Mouse (Mus musculus) forebrain, embryonic 11.5 days (tissue): ENCODE measurements at regions not wholly inside any gene's neighbourhood (a gene's known extent, or its start where the extent isn't known, plus 50 kb on each side); places are given as distances from the start of the nearest gene placed in this dataset.

Experiments
- ATAC-seq: fragments of 200-750 bp; cut with Nextera tagmentation; replicated peaks from 2 replicates; pipeline ENCODE4 v1.8.0; 2017; ENCODE audit warnings: moderate TSS enrichment; ENCODE audit not compliant: low FRiP score
- DNase-seq: peaks from one replicate; pipeline ENCODE4 v3.0.0-alpha.2; 2017; ENCODE audit warnings: low spot score
- H3K27ac ChIP-seq: fragments of 300-500 bp; sonication (generic); 2 replicates; pipeline ENCODE4 v1.5.1; 2014; ENCODE audit warnings: low read depth, low read length
- H3K27me3 ChIP-seq: fragments of 300-500 bp; sonication (generic); 2 replicates; pipeline ENCODE4 v1.6.1; 2014; ENCODE audit warnings: mild to moderate bottlenecking, low read length, mixed read lengths; ENCODE audit not compliant: control insufficient read depth, insufficient read depth
- H3K36me3 ChIP-seq: fragments of 300-500 bp; sonication (generic); 2 replicates; pipeline ENCODE4 v1.6.1; 2014; ENCODE audit warnings: mild to moderate bottlenecking, low read length, moderate library complexity, mixed read lengths; ENCODE audit not compliant: control insufficient read depth, insufficient read depth
- H3K4me1 ChIP-seq: fragments of 300-500 bp; sonication (generic); replicated peaks from 2 replicates; pipeline ENCODE4 v1.6.1; 2014; ENCODE audit warnings: low read length, mixed read lengths; ENCODE audit not compliant: control insufficient read depth, insufficient read depth
- H3K4me2 ChIP-seq: fragments of 300-500 bp; sonication (generic); 2 replicates; pipeline ENCODE4 v1.6.1; 2014; ENCODE audit warnings: low read depth, mild to moderate bottlenecking, low read length, moderate library complexity, mixed read lengths; ENCODE audit not compliant: severe bottlenecking
- H3K4me3 ChIP-seq: fragments of 300-500 bp; sonication (generic); 2 replicates; pipeline ENCODE4 v1.5.1; 2014; ENCODE audit warnings: low read depth, low read length
- H3K9ac ChIP-seq: fragments of 300-500 bp; sonication (generic); 2 replicates; pipeline ENCODE4 v1.6.1; 2014; ENCODE audit warnings: low read length
- H3K9me3 ChIP-seq: fragments of 300-500 bp; sonication (generic); 2 replicates; pipeline ENCODE4 v1.6.1; 2016; ENCODE audit warnings: low read length, mixed read lengths; ENCODE audit not compliant: control insufficient read depth
- WGBS: fragments of 180-500 bp; shearing (Covaris S2); extraction: QIAGEN DNeasy Blood & Tissue Kit; methylation state at CpG from one replicate; pipeline ENCODE4 v1.1.7; 2014; 5-methylcytosine and 5-hydroxymethylcytosine counted together

DNA sequence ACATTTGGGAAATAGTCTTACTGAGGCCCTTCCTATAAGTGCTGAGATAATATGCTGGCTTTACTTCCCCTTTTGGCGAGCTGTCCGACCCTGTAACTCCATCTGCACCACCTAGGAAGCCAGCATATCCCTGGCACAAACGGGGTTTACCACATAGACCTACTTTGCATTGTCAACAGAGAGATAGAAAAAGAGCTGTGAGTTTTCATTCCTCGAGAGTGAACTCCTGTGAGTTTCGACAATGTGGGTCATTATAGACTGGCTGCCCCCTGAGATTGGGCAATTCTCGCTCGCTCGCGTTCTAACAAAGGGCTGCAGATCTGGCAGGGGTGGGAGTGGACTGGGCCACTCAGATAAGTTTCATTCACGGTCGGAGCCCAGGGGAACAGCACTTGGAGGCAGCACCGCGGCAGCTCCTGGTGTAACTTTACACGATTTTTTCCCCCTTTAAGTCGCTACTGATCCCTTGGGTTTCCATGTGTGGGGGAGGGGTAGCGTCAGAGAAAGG lies 98.3 kb upstream of the Adgrl2 start:
- H3K27me3 ChIP-seq, result peaks cover 3% of the 10 kb centered on the region
- peaks cover 17% of the 10 kb centered on the region; the same call in 1 of the 2 replicates for H3K4me1 ChIP-seq
- ATAC-seq (peak; percentile 83), DNase-seq (peak; percentile 76)
- peak overlapping the region; percentile 47 for H3K9ac ChIP-seq
- H3K4me2 ChIP-seq, result peak overlapping the region; percentile 61
- H3K27ac ChIP-seq, result no peak overlapping the region
- H3K4me3 ChIP-seq, result peak overlapping the region; percentile 22
- WGBS, result under 1% methylated on average over 16 of the region's 16 CpGs
- no peaks in the 10 kb centered on the region for H3K36me3 ChIP-seq
- H3K9me3 ChIP-seq, result no peaks in the 10 kb centered on the region

GRCm38 (mm10) chr3:149087488-149087887 lies 97.1 kb upstream of the Adgrl2 start:
- Histone ChIP-seq H3K4me2 (no peak overlapping the region), H3K36me3 (no peaks in the 10 kb centered on the region), H3K9me3 (no peaks in the 10 kb centered on the region), H3K4me3 (no peak overlapping the region), H3K27me3 (peaks cover 3% of the 10 kb centered on the region), H3K27ac (no peak overlapping the region), H3K4me1 (peaks cover 11% of the 10 kb centered on the region; the same call in 1 of the 2 replicates), H3K9ac (no peak overlapping the region)
- DNase-seq, result no peak
- 89% methylated on average over 8 of the region's 8 CpGs for WGBS
- no peak for ATAC-seq

DNA sequence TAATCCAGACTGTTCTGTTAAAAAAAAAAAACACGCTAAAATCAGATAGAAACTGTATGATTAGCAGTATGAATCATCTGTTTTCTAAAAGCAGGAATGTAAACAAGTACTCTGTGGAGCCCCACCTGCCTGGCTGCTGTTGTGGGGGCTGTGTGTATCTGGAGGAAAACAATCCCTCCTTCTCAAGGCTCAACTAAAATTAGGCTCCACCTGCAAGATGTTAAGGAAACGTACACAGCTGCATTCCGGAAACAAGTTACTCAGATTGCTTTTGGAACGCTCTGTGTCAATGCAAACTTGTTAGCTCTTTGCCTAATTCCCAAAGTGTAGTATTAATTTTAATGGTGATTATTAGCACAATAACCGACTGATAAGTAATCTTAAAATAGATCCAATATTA lies 96.3 kb upstream of the Adgrl2 start:
- WGBS, result 73% methylated on average over 5 of the region's 5 CpGs
- peaks cover 11% of the 10 kb centered on the region; the same call in 1 of the 2 replicates for H3K4me1 ChIP-seq
- no peak for ATAC-seq
- no peaks in the 10 kb centered on the region for H3K9me3 ChIP-seq
- DNase-seq, result peak; percentile 31
- no peak overlapping the region for H3K9ac ChIP-seq
- H3K36me3 ChIP-seq, result no peaks in the 10 kb centered on the region
- H3K4me2 ChIP-seq, result no peak overlapping the region
- no peak overlapping the region for H3K27ac ChIP-seq
- no peak overlapping the region for H3K4me3 ChIP-seq
- H3K27me3 ChIP-seq, result peaks cover 3% of the 10 kb centered on the region

- Histone ChIP-seq H3K9me3 (no peaks in the 10 kb centered on the region), H3K27ac (no peak overlapping the region), H3K36me3 (no peaks in the 10 kb centered on the region), H3K4me1 (peaks cover 11% of the 10 kb centered on the region; the same call in 1 of the 2 replicates), H3K27me3 (peaks cover 3% of the 10 kb centered on the region), H3K4me2 (no peak overlapping the region), H3K4me3 (no peak overlapping the region), H3K9ac (no peak overlapping the region)
- no peak for DNase-seq
- WGBS, result 74% methylated on average over 3 of the region's 3 CpGs
- ATAC-seq, result no peak
Measured at GRCm38 (mm10) chr3:149086086-149086485, 95.7 kb upstream of the Adgrl2 start.

DNA sequence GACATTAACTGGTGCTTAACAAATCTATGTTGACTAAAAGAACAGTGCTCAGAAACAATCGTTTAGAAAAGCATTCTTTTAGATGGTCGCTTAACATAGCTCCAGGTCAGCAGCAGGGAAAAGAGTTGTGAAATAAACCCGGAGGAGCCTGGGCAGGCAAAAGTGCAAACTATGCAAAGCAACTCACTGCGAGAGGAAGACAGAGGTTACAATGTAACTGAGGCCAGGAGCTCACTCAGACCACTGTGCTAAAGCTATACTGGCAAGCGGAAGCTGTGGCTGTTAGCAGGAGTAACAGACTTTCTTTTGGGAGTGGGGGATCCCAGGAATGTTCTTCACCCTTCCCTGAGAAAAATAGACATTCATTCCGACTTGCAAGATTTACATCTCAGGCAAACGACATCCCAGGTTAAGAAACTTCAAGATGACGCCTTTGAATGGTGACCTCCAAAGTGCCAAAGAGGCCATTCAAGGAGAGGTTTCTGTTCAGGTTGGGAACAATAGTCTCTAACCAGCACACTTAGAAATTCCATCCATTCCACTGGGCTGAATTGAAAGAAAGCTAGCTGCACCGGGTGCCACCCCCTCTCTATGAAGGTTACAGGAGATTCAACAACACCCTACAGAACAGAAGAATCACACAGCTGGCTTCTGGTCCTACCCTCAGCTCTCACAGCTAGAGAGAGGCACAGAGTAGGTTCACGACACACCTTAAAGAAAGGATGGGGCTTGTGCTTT lies 94.7 kb upstream of the Adgrl2 start:
- WGBS, result 30% methylated on average over 10 of the region's 10 CpGs
- H3K36me3 ChIP-seq, result no peaks in the 10 kb centered on the region
- no peak overlapping the region for H3K27ac ChIP-seq
- H3K4me3 ChIP-seq, result no peak overlapping the region
- H3K4me2 ChIP-seq, result no peak overlapping the region
- H3K9me3 ChIP-seq, result no peaks in the 10 kb centered on the region
- H3K27me3 ChIP-seq, result peaks cover 3% of the 10 kb centered on the region
- DNase-seq (peak; percentile 37), ATAC-seq (no peak)
- H3K4me1 ChIP-seq, result peaks cover 11% of the 10 kb centered on the region; the same call in 1 of the 2 replicates
- H3K9ac ChIP-seq, result no peak overlapping the region

DNA sequence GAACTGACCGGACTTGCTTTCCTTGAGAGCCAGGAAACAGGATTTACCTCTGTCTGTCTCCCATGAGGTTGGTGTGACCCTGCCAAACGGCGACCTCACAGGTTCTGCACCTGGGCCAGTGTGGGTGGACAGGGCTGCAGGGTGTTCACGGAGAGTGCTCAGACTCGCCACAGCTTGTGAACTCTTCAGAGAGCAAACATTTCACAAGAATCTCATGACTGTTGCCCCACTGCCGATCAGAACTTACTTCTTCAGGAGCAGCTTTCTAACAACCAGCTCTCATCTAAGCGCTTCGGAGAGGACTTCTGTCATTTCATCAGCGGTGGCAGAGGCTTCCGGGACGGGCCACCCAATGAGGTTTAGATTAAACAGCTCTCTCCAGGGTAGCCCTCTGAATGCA lies 93.0 kb upstream of the Adgrl2 start:
- Histone ChIP-seq H3K27me3 (no peaks in the 10 kb centered on the region), H3K4me3 (no peak overlapping the region), H3K4me1 (peaks cover 6% of the 10 kb centered on the region; the same call in 1 of the 2 replicates), H3K36me3 (no peaks in the 10 kb centered on the region), H3K9me3 (no peaks in the 10 kb centered on the region), H3K27ac (no peak overlapping the region), H3K9ac (no peak overlapping the region), H3K4me2 (no peak overlapping the region)
- DNase-seq (peak; percentile 41), ATAC-seq (no peak)
- 71% methylated on average over 11 of the region's 11 CpGs for WGBS

- no peak for ATAC-seq
- WGBS, result 79% methylated on average over 4 of the region's 4 CpGs
- H3K9ac ChIP-seq, result no peak overlapping the region
Measured at GRCm38 (mm10) chr3:149078881-149079280, 88.5 kb upstream of the Adgrl2 start.

DNA sequence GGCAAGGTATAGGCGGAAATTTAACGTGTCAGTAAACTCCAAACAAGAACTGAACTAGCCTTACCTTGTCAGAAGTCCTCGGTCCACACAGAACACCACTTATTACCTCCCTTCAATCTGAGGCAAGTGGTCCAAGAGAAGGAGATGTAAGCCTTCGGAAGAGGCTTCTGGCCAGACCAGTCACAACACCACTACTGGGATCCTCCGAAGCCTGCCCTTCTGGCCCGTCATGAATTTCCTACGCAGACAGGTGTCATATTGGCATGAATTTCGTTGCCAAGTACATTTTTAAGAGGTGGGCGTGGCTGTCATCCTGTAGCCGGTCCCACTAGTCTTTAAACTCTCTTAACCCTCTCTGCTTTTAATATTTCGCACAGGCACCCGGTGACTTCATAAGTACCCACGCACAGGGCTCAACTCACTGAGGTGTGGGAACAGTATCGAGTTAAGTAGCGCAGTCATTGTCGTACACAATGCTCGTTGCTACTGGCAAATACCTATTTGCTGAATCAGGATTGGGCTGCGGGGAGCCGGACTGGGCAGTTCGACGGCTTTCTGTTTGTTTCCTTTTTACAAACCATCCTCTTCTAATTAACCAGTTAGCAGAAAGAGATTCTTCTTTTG lies 86.7 kb upstream of the Adgrl2 start:
- H3K4me3 ChIP-seq, result no peak overlapping the region
- ATAC-seq (no peak), DNase-seq (no peak)
- no peaks in the 10 kb centered on the region; the same call in 1 of the 2 replicates for H3K4me1 ChIP-seq
- no peak overlapping the region for H3K27ac ChIP-seq
- H3K36me3 ChIP-seq, result no peaks in the 10 kb centered on the region
- no peaks in the 10 kb centered on the region for H3K9me3 ChIP-seq
- no peak overlapping the region for H3K4me2 ChIP-seq
- no peak overlapping the region for H3K9ac ChIP-seq
- WGBS, result 64% methylated on average over 21 of the region's 21 CpGs
- H3K27me3 ChIP-seq, result no peaks in the 10 kb centered on the region

More at GRCm38 (mm10) chr3:149078881-149079280, 88.5 kb upstream of the Adgrl2 start:
- Histone ChIP-seq H3K36me3 (no peaks in the 10 kb centered on the region), H3K27me3 (no peaks in the 10 kb centered on the region), H3K4me3 (no peak overlapping the region), H3K4me2 (no peak overlapping the region), H3K9me3 (no peaks in the 10 kb centered on the region), H3K27ac (no peak overlapping the region), H3K4me1 (no peaks in the 10 kb centered on the region; the same call in 1 of the 2 replicates)
- no peak for DNase-seq
